Mouse (Mus musculus) stomach, postnatal 0 days (tissue): ENCODE measurements around the gene Ugt1a5.

Experiments
- CTCF ChIP-seq: IDR thresholded peaks from 2 replicates; pipeline ENCODE4 v1.5.1; 2016; ENCODE audit warnings: antibody characterized with exemption, low read depth, mild to moderate bottlenecking, moderate library complexity
- EP300 ChIP-seq: optimal IDR thresholded peaks from 2 replicates; pipeline ENCODE3; 2016; ENCODE audit warnings: antibody characterized with exemption

- TF ChIP-seq CTCF (no peak), EP300 (no peak)
Observed at GRCm38 (mm10) chr1:88199996-88200395, 34.2 kb downstream of the Ugt1a5 start.
